Mouse (Mus musculus): Measurements from ENCODE around the gene Wbp2. TPM values are rescaled to one million over a fixed set of nuclear protein-coding genes. Genes with fewer than 3 reads are reported as not detected.

Gene Wbp2
- polyA plus RNA-seq, 1 experiment from 2014 or later = 135 TPM

DNA sequence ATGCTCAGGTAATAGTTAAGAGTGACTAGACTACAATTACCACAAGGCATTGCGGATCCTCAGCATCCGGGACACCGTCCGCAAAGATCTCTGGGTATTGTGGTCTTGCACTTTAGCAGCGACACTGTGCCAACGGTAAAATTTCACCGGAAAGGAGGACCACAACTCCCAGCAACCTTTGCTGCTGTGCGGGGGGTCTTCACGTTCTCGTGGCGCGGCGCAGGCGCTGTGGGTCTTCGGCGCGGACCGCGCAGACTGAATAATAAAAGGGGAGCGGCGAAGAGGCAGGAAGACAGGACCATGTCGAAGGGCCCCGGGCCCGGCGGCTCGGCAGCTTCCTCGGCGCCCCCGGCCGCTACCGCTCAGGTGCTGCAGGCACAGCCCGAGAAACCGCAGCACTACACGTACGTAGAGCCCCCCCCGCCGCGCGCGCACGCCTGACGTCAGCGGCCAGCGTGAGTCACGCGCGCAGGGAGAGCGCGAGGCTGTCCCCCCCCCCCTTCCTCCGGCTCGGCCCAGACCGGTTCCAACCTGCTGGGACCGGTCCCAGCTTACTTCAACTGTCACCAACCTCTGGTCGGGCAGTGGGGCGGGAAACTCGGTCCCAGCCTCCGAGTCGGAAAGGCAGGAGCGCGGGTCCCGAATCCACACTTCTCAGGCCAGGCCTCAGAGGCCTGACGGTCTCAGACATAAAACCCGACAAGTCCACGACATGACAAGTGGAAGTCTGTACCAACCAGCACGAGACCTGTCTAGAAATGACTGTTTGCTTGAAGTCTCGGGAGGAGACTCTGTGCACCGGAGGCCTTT lies 56.5 kb downstream of the Wbp2 start, which contains the start of gene Unk:
TSS of gene Unk (plus strand) at position 235 of the 810 bp plus-strand sequence.
- Histone ChIP-seq H3K9me3 (ENCODE audit: control insufficient read depth, low read length) (no peaks in the 10 kb centered on the region), H3K4me2 (ENCODE audit: low read depth, low read length) (peak within 1 kb of the TSS; percentile 74), H3K9ac (ENCODE audit: low read depth, low read length) (peak within 1 kb of the TSS; percentile 94), H3K4me3 (ENCODE audit: low read length) (peak within 1 kb of the TSS; percentile 69), H3K27me3 (replicated peaks; ENCODE audit: control insufficient read depth, insufficient read depth, low read length) (no peaks in the 10 kb centered on the region), H3K27ac (ENCODE audit: low read length) (peak within 1 kb of the TSS; percentile 100), H3K36me3 (ENCODE audit: control insufficient read depth, insufficient read depth, low read length) (no peaks in the 10 kb centered on the region), H3K4me1 (ENCODE audit: control insufficient read depth, insufficient read depth, low read length) (peaks cover 9% of the 10 kb centered on the region)
- under 1% methylated on average over 67 of the region's 67 CpGs for WGBS
- ATAC-seq = peak; percentile 96

GRCm38 (mm10) chr11:116029086-116029865 lies 57.5 kb downstream of the Wbp2 start:
- Histone ChIP-seq H3K9ac (ENCODE audit: low read depth, low read length) (peak overlapping the region; percentile 72), H3K9me3 (ENCODE audit: control insufficient read depth, low read length) (no peaks in the 10 kb centered on the region), H3K4me3 (ENCODE audit: low read length) (peak overlapping the region; percentile 69), H3K36me3 (ENCODE audit: control insufficient read depth, insufficient read depth, low read length) (no peaks in the 10 kb centered on the region), H3K4me1 (ENCODE audit: control insufficient read depth, insufficient read depth, low read length) (peaks cover 9% of the 10 kb centered on the region), H3K4me2 (ENCODE audit: low read depth, low read length) (peak overlapping the region; percentile 69), H3K27me3 (replicated peaks; ENCODE audit: control insufficient read depth, insufficient read depth, low read length) (no peaks in the 10 kb centered on the region), H3K27ac (ENCODE audit: low read length) (no peak overlapping the region; the same call in 1 of the 2 replicates)
- no peak for ATAC-seq
- 80% methylated on average over 6 of the region's 6 CpGs for WGBS

Other genes starting within 250 kb of the Wbp2 start
- 168 and 230 TPM in 2 replicates for gene Myo15b, start 228.6 kb downstream of the Wbp2 start, polyA plus RNA-seq (2015; fragmentation: Nextera tagmentation; extraction: Ambion mirVana)
- 1.6 and 3.1 TPM in 2 replicates for gene Smim5, start 187.0 kb downstream of the Wbp2 start, polyA plus RNA-seq (2015; fragmentation: Nextera tagmentation; extraction: Ambion mirVana)
- 33.8 and 38.6 TPM in 2 replicates for gene Smim6, start 175.0 kb downstream of the Wbp2 start, polyA plus RNA-seq (2015; fragmentation: Nextera tagmentation; extraction: Ambion mirVana)
- 27.3 and 29.2 TPM in 2 replicates for gene Sap30bp, start 153.7 kb downstream of the Wbp2 start, polyA plus RNA-seq (2015; fragmentation: Nextera tagmentation; extraction: Ambion mirVana)
- 15.7 and 16.7 TPM in 2 replicates for gene Recql5, start 153.5 kb downstream of the Wbp2 start, polyA plus RNA-seq (2015; fragmentation: Nextera tagmentation; extraction: Ambion mirVana)
- 11.9 and 15.2 TPM in 2 replicates for gene Itgb4, start 112.3 kb downstream of the Wbp2 start, polyA plus RNA-seq (2015; fragmentation: Nextera tagmentation; extraction: Ambion mirVana)
- 360 and 389 TPM in 2 replicates for gene Galk1, start 74.3 kb downstream of the Wbp2 start, polyA plus RNA-seq (2015; fragmentation: Nextera tagmentation; extraction: Ambion mirVana)
- gene H3f3b, start 59.0 kb downstream of the Wbp2 start, polyA plus RNA-seq (2015; fragmentation: Nextera tagmentation; extraction: Ambion mirVana) = 1,239 and 1,387 TPM in 2 replicates
- 22.9 and 24.4 TPM in 2 replicates for gene Unk, start 56.7 kb downstream of the Wbp2 start, polyA plus RNA-seq (2015; fragmentation: Nextera tagmentation; extraction: Ambion mirVana)
- 6.4 and 7.5 TPM in 2 replicates for gene Unc13d, start 9.0 kb downstream of the Wbp2 start, polyA plus RNA-seq (2015; fragmentation: Nextera tagmentation; extraction: Ambion mirVana)
- 13.9 and 14.7 TPM in 2 replicates for gene Trim47, start 40.2 kb upstream of the Wbp2 start, polyA plus RNA-seq (2015; fragmentation: Nextera tagmentation; extraction: Ambion mirVana)
- 7.7 and 9.3 TPM in 2 replicates for gene Trim65, start 44.1 kb upstream of the Wbp2 start, polyA plus RNA-seq (2015; fragmentation: Nextera tagmentation; extraction: Ambion mirVana)
- gene Mrpl38, start 51.9 kb upstream of the Wbp2 start, polyA plus RNA-seq (2015; fragmentation: Nextera tagmentation; extraction: Ambion mirVana) = 104 and 110 TPM in 2 replicates
- gene Fbf1, start 81.2 kb upstream of the Wbp2 start, polyA plus RNA-seq (2015; fragmentation: Nextera tagmentation; extraction: Ambion mirVana) = 15.4 and 16.9 TPM in 2 replicates
- 106 and 115 TPM in 2 replicates for gene Ten1, start 111.9 kb upstream of the Wbp2 start, polyA plus RNA-seq (2015; fragmentation: Nextera tagmentation; extraction: Ambion mirVana)
- gene Acox1, start 112.0 kb upstream of the Wbp2 start, polyA plus RNA-seq (2015; fragmentation: Nextera tagmentation; extraction: Ambion mirVana) = 85.5 and 104 TPM in 2 replicates
- 1.9 and 2.5 TPM in 2 replicates for gene Evpl, start 151.1 kb upstream of the Wbp2 start, polyA plus RNA-seq (2015; fragmentation: Nextera tagmentation; extraction: Ambion mirVana)
- 90.9 and 94.8 TPM in 2 replicates for gene Srp68, start 187.2 kb upstream of the Wbp2 start, polyA plus RNA-seq (2015; fragmentation: Nextera tagmentation; extraction: Ambion mirVana)
- 0.16 and 0.31 TPM in 2 replicates for gene Galr2, start 193.9 kb upstream of the Wbp2 start, polyA plus RNA-seq (2015; fragmentation: Nextera tagmentation; extraction: Ambion mirVana)
- gene Exoc7, start 220.2 kb upstream of the Wbp2 start, polyA plus RNA-seq (2015; fragmentation: Nextera tagmentation; extraction: Ambion mirVana) = 52.5 and 54.6 TPM in 2 replicates
- 0.27 and 0.36 TPM in 2 replicates for gene Foxj1, start 248.4 kb upstream of the Wbp2 start, polyA plus RNA-seq (2015; fragmentation: Nextera tagmentation; extraction: Ambion mirVana)

Measured in intestine, embryonic 16.5 days (tissue).